Mouse (Mus musculus) liver, postnatal 0 days (tissue): ENCODE data around the gene Ccdc63. TPM values are rescaled to one million over a fixed set of nuclear protein-coding genes. Genes with fewer than 3 reads are reported as not detected.
A peak's percentile ranks its signal among the peaks of the same experiment; 100 is the strongest.

Source experiments
- ATAC-seq: fragments of 200-750 bp; cut with Nextera tagmentation; 2 replicates; pipeline ENCODE4 v1.8.0; 2017; ENCODE audit warnings: mild to moderate bottlenecking, moderate library complexity
- DNase-seq: peaks from one replicate; pipeline ENCODE4 v3.0.0-alpha.2; 2016
- H3K27ac ChIP-seq: fragments of 300-500 bp; sonication (generic); 2 replicates; pipeline ENCODE4 v1.5.1; 2014; ENCODE audit warnings: antibody characterized with exemption, moderate library complexity, mild to moderate bottlenecking, low read depth
- H3K27me3 ChIP-seq: fragments of 300-500 bp; sonication (generic); 2 replicates; pipeline ENCODE4 v1.6.1; 2014; ENCODE audit warnings: low read length, control low read depth, mixed read lengths; ENCODE audit not compliant: insufficient read depth
- H3K36me3 ChIP-seq: fragments of 300-500 bp; sonication (generic); replicated peaks from 2 replicates; pipeline ENCODE4 v1.6.1; 2014; ENCODE audit warnings: mild to moderate bottlenecking, control low read depth, low read length, moderate library complexity, mixed read lengths; ENCODE audit not compliant: insufficient read depth
- H3K4me1 ChIP-seq: fragments of 300-500 bp; sonication (generic); 2 replicates; pipeline ENCODE4 v1.6.1; 2014; ENCODE audit warnings: antibody characterized with exemption, mild to moderate bottlenecking, control low read depth; ENCODE audit not compliant: insufficient read depth
- H3K4me2 ChIP-seq: fragments of 300-500 bp; sonication (generic); 2 replicates; pipeline ENCODE4 v1.6.1; 2014; ENCODE audit warnings: low read depth, mild to moderate bottlenecking, low read length, moderate library complexity, mixed read lengths
- H3K4me3 ChIP-seq: fragments of 300-500 bp; sonication (generic); 2 replicates; pipeline ENCODE4 v1.5.1; 2014; ENCODE audit warnings: low read depth, low read length
- H3K9ac ChIP-seq: fragments of 300-500 bp; sonication (generic); replicated peaks from 2 replicates; pipeline ENCODE4 v1.6.1; 2014; ENCODE audit warnings: mild to moderate bottlenecking, moderate library complexity
- H3K9me3 ChIP-seq: fragments of 300-500 bp; sonication (generic); 2 replicates; pipeline ENCODE4 v1.6.1; 2016; ENCODE audit warnings: mild to moderate bottlenecking, control low read depth, low read length, mixed read lengths
- CTCF ChIP-seq: sonication (generic); IDR thresholded peaks from 2 replicates; pipeline ENCODE4 v1.5.1; 2016; ENCODE audit warnings: antibody characterized with exemption, low read depth
- EP300 ChIP-seq: IDR thresholded peaks from 2 replicates; pipeline ENCODE4 v1.6.1; 2016; ENCODE audit warnings: antibody characterized with exemption, low read depth, mild to moderate bottlenecking
- WGBS: fragments of 180-500 bp; shearing (Covaris S2); extraction: QIAGEN DNeasy Blood & Tissue Kit; methylation state at CpG from one replicate; pipeline ENCODE4 v1.1.7; 2014; ENCODE audit not compliant: insufficient replicate concordance; 5-methylcytosine and 5-hydroxymethylcytosine counted together
- polyA plus RNA-seq: library from polyadenylated mRNA; unstranded; fragments of >200 nt; fragmentation: Nextera tagmentation; extraction: Ambion mirVana; gene quantifications from 2 replicates; pipeline ENCODE4 v1.2.1, GENCODE M21; 2015

Gene Ccdc63
- polyA plus RNA-seq, 1 experiment from 2014 or later: 0.13 TPM

DNA sequence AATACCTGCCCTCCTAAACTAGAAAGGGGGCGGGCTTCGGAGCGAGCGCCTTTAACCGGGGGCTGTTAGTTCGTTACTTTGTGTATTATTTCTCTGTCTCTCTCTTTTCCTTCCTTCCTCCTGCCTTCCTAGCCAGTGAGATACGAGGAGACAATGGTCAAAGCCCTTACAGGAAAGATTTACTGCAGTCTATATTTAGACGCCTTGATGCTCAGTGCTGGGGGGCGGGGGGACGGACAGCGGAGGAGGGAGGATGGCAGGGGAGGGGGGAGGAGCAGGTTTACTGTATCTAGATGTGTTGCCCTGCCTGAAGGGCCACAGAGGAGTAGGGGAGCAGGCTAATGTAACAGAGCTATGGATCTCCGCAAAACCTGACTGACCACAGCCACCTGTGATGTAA, 78.1 kb downstream of the Ccdc63 start:
- H3K36me3 ChIP-seq: no peaks in the 10 kb centered on the region
- H3K4me2 ChIP-seq: no peak overlapping the region
- H3K4me3 ChIP-seq: no peak overlapping the region
- H3K9ac ChIP-seq: no peak overlapping the region
- peaks cover 6% of the 10 kb centered on the region; the same call in 1 of the 2 replicates for H3K4me1 ChIP-seq
- TF ChIP-seq EP300 (no peak), CTCF (no peak)
- no peak overlapping the region for H3K27ac ChIP-seq
- H3K9me3 ChIP-seq: no peaks in the 10 kb centered on the region
- DNase-seq: no peak
- no peaks in the 10 kb centered on the region for H3K27me3 ChIP-seq
- WGBS: 6% methylated on average over 12 of the region's 12 CpGs
- no peak; the same call in 1 of the 2 replicates for ATAC-seq

DNA sequence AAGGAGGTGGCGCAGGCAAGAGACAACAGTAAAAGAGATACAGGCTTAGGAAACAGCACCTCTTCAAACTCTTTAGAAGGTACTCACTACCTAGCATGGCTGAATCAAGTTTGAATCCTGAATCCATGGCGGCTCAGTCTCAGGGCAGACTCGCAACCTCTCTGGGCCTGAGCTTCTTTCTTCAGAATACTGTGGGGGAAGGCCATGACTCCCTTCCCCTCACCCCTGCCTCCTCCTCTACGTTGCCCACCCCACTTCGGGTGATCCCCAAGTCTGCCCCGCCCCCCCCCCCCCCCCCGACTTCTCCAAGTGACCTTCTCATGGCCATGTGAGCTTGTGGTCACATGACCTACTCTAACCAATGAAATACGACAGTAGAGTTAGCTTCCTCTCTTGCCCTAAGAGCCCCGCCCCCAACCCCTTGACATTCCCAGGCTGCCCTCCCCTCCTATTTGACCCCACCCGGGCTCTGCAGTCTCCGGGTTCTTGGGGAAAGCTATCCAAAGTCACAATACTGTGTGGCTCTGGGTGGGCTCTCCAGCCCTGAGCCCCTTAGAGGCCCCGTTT, 79.8 kb downstream of the Ccdc63 start:
- Histone ChIP-seq H3K4me3 (no peak overlapping the region), H3K9ac (no peak overlapping the region), H3K27me3 (no peaks in the 10 kb centered on the region), H3K27ac (no peak overlapping the region; the same call in 1 of the 2 replicates), H3K4me1 (peaks cover 6% of the 10 kb centered on the region; the same call in 1 of the 2 replicates), H3K9me3 (no peaks in the 10 kb centered on the region), H3K36me3 (no peaks in the 10 kb centered on the region), H3K4me2 (no peak overlapping the region)
- TF ChIP-seq CTCF: no peak
- TF ChIP-seq EP300: no peak
- DNase-seq (no peak), ATAC-seq (peak; percentile 37)
- WGBS: 40% methylated on average over 8 of the region's 12 CpGs

DNA sequence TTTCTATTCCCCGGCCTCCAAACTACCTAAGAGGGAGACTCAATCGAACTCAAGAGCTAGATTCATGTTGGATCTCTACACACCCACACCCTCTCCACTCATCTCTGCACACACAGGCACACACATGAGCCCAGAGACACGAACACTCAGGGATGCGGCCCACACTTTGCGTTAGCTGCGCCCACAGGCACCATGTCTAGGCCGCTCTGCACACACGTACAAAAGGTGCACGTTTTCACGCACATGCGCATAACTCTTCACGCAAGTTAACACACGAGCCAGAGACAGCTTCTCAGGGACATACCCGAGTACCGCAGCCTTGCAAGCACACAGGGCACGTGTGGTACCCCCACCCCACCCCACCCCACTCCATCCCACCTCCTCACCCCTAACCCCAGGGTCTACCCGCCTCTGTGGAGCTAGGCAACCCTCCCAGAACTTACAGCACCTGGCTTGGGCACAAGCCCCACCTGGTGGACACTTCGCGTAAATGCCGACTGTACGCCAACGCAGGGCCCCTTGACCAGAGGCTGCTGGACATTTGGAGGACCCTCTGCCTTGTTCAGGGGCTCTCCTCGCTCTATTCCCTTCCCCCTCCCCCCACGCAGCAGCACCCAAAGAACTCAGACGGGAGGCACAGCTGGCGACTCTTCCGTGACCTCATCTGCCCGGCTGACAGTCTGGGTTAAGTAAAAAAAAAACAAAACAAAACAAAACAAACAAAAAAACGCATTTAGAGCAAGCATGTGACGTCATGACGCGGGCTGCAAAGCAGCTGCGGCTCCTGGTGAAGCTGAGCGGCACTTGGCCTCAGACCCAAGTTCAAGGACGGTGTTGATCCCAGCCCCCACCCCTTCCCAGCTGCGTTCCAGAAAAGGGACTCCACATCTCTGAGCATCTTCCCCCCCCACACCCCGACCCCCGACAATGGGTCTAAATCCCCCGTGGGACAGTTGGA, 81.3 kb downstream of the Ccdc63 start:
- WGBS: 22% methylated on average over 39 of the region's 39 CpGs
- no peak overlapping the region for H3K27ac ChIP-seq
- peak; percentile 86 for TF ChIP-seq CTCF
- TF ChIP-seq EP300: no peak
- no peaks in the 10 kb centered on the region for H3K36me3 ChIP-seq
- peak overlapping the region; percentile 68 for H3K4me2 ChIP-seq
- no peaks in the 10 kb centered on the region for H3K9me3 ChIP-seq
- DNase-seq (peak; percentile 69), ATAC-seq (peak; percentile 47; the same call in 1 of the 2 replicates)
- peaks cover 6% of the 10 kb centered on the region; the same call in 1 of the 2 replicates for H3K4me1 ChIP-seq
- H3K27me3 ChIP-seq: no peaks in the 10 kb centered on the region
- peak overlapping the region; percentile 20; the same call in 1 of the 2 replicates for H3K4me3 ChIP-seq
- H3K9ac ChIP-seq: no peak overlapping the region

Other genes with a start within 250 kb of the Ccdc63 start
- 3.5 and 3.6 TPM in 2 replicates for gene Cux2, start 90.7 kb downstream of the Ccdc63 start, polyA plus RNA-seq
- 0.66 and 7.2 TPM in 2 replicates for gene Myl2, start 39.9 kb downstream of the Ccdc63 start, polyA plus RNA-seq
- 97.7 and 97.9 TPM in 2 replicates for gene Ppp1cc, start 17.5 kb upstream of the Ccdc63 start, polyA plus RNA-seq
- 7.0 and 7.3 TPM in 2 replicates for gene Hvcn1, start 66.0 kb upstream of the Ccdc63 start, polyA plus RNA-seq
- 1.1 and 1.2 TPM in 2 replicates for gene Tctn1, start 123.6 kb upstream of the Ccdc63 start, polyA plus RNA-seq
- 4.4 and 5.6 TPM in 2 replicates for gene Pptc7, start 143.5 kb upstream of the Ccdc63 start, polyA plus RNA-seq
- gene Rad9b, start 213.4 kb upstream of the Ccdc63 start, polyA plus RNA-seq: 2.7 and 3.0 TPM in 2 replicates
- 93.1 and 104 TPM in 2 replicates for gene Vps29, start 213.5 kb upstream of the Ccdc63 start, polyA plus RNA-seq
- 25.2 and 26.7 TPM in 2 replicates for gene Gpn3, start 231.1 kb upstream of the Ccdc63 start, polyA plus RNA-seq
- 9.8 and 10.3 TPM in 2 replicates for gene Fam216a, start 231.5 kb upstream of the Ccdc63 start, polyA plus RNA-seq